Mouse (Mus musculus) mature B cell (primary cell): ENCODE data around the gene Vps41.

ENCODE experiments used
- in situ Hi-C: fragments of 300-500 bp; cut with MboI; formaldehyde crosslinking; loops from 2 replicates; pipeline ENCODE4 v1.14.3; 2019

The Vps41 gene

GRCm38 (mm10) chr13:18794454-18794853, 77.4 kb downstream of the Vps41 start:
- in situ Hi-C loops = no loop called here

GRCm38 (mm10) chr13:18797555-18797954, 80.5 kb downstream of the Vps41 start:
- in situ Hi-C loops = no loop called here

GRCm38 (mm10) chr13:18800434-18800833, 83.3 kb downstream of the Vps41 start:
- in situ Hi-C loops = loop anchor here (25.0 kb wide), 1 partner anchor 738 kb away; no protein-coding TSS in a partner anchor

GRCm38 (mm10) chr13:18809465-18809864, 92.4 kb downstream of the Vps41 start:
- in situ Hi-C loops = loop anchor here (25.0 kb wide), 1 partner anchor 747 kb away; no protein-coding TSS in a partner anchor

DNA sequence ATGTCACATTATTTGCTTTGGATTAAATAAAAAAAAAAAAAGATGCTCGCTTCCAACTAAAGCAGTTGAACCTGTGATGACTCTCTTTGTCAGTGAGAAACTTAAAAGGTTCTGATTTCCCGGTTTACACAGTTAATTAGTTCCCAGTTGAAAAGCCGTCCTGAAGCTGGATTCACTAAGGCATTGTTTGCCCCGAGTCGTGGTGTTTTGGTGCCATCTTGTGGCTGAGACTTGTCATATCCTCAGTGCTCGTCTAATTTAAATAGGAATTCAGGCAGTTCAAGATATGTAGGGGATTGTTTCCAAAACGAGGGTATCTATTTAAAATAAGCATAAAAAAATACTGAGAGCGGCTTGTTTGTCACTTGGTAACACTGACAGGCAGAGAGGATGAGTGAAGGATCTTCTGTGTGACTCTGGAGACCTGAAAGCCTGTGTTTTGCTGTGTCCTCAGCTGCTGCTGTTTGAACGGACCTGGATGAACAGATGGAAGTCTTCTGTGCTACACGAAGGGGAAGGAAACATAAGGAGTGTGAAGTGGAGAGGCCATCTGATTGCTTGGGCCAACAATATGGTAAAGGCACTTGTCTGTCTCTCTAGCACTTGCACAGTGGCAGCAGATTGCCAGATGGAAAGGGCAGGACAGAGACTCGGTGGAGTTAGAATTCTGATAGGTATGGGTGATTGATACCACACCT, 93.0 kb downstream of the Vps41 start:
- in situ Hi-C loops = loop anchor here (25.0 kb wide), 1 partner anchor 748 kb away; no protein-coding TSS in a partner anchor

DNA sequence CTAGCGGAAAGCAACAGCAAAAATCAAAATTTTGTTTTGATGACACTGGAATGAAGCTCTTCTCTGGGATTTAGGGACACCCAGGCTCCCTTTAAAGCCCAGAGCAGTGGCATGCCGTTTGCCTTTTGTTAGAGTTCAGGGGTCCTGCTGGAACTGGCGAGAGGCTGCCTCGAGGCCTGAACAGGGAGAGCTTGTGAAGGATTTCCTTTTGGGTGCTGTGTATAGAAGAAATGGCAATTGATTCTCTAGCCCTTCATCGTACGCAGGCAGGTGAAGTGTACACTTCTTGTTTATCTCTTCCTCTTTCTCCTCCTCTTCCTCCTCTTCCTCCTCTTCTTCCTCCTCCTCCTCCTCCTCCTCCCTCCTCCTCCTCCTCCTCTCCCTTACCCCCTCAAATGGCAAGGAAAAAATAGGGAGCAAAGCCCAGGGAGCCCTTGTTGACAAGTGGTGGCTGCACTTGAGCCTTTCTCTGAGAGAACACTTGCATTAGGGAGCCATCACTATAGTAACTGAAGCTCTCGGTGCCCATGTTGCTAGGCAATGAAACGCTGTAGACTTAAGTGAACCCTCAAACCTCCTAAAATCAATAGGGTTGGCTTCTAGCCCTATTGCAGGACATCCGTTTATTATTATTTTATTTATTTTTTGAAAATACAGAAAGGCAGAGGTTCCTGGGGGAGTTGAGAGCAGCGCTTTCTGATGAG, 107.5 kb downstream of the Vps41 start:
- in situ Hi-C loops = loop anchor here (25.0 kb wide), 1 partner anchor 762 kb away; no protein-coding TSS in a partner anchor

DNA sequence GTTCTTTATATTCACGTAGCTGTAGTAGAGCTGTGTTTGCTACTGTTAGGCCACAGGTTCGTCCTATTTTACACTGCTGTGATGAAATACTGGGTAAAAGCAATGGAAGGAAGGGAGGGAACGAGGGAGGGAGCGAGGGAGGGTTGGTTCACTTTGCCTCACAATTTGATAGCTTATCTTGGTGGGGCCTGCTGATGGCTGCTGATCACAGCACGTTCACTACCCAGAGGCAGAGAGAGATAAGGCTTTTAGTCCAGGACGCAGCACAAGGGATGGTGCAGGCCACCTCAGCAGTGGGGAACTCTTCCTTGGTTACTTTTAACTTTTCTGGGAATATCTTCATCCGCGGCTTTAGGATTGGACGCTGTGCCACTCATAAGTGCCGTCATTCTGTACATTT, 109.9 kb downstream of the Vps41 start:
- in situ Hi-C loops = no loop called here

GRCm38 (mm10) chr13:18830486-18830885, 113.4 kb downstream of the Vps41 start:
- in situ Hi-C loops = no loop called here

DNA sequence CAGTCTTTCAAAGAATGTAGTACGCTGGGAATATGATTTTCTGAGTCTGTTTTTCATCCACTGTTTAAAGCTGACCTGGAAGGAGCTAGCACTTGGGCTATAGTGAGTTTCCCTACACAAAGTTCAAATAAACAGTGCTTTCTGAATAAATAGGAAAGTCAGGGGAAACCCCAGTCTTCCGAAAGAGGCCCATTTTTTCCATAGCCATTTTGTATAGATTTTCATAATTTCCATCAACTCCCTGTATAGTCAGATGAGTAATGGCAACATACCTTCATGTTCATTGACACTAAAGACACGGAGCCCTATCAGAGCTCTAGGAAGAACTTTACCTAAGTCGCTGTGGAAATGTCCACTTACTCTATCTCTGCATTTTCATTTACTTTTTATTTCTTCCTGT, 122.1 kb downstream of the Vps41 start:
- in situ Hi-C loops = no loop called here

DNA sequence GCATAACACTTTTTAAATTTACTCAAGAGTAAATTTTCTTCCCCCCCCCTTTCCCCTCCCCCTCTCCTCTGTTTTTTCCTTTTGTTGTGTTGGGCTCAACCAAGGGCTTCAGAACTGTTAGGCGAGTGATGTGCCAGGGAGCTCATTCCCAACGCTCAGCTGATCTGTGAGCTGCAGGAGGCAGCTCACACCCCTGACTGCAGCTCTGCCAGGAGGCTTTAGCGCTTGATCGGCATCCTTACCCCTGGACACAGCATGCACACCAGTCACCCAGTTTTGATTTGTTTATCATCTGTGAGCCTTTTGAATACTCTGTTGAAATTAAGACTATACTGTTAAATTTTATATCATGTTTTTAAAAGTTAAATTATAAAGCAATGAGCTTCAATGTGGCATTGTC, 123.3 kb downstream of the Vps41 start:
- in situ Hi-C loops = no loop called here

GRCm38 (mm10) chr13:18841019-18841418, 123.9 kb downstream of the Vps41 start:
- in situ Hi-C loops = no loop called here

DNA sequence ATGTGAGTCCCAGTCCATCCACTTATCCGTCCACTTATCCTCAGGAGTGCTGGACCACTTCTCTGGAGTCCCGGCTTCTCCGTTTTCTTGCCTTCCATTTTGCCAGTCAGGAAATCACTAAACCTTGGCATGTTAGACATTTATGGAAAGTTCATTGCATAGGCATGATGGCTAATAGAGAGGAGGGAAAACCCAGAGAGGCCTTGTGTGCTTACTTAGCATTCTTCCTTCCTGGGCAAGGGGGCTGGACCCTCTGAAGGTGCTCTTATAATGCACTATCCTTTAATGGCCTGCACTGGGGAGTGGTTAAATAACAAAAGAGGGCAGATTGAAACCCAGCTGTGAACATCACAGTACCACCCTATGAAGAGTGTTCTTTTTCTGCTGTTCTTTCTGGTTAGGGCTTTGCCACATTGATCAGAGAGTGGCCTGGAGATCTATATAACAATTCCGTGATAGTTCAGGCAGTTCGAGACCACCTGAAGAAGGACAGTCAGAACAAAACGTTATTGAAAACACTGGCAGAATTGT, 124.7 kb downstream of the Vps41 start:
- in situ Hi-C loops = no loop called here

- in situ Hi-C loops = no loop called here
Observed at GRCm38 (mm10) chr13:18842556-18842955, 125.5 kb downstream of the Vps41 start.

DNA sequence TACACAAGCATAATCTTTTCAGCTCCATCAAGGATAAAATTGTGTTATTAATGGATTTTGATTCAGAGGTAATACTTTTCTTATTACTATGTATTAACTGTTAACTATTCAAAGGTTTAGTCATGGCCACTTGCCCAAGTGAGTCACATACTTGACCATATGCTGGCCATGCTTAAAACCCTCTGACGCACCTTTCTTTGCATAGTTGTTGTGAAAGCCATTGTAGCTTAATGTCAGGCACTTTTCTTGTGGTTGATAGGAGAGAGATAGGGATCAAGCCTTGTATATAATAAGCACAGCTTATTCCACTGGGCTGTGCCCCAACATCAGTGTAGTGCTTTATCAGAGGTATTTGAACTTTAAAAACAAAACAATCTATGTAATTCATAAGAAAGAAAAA, 126.5 kb downstream of the Vps41 start:
- in situ Hi-C loops = no loop called here

- in situ Hi-C loops = no loop called here
Observed at GRCm38 (mm10) chr13:18847386-18847785, 130.3 kb downstream of the Vps41 start.

GRCm38 (mm10) chr13:18849563-18849962, 132.5 kb downstream of the Vps41 start:
- in situ Hi-C loops = no loop called here

DNA sequence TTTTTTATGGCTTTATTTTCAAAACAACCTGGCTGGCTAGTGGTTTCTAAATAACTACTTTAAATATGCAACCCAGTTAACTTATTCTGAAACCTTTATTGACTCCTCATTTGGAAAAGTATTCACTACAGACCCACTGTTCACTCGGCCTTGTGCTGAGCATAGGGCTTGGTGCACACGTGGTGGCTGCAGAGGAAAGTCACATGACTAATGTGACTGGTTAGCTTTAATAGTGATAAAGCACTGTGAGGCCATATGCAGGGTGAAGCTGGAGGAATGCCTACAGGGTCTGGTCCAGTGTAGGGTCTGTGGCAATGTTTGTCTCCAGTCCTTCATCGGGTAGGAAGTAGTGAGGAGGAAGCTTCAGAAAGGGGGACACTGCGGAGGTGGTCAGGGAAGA, 134.1 kb downstream of the Vps41 start:
- in situ Hi-C loops = no loop called here

GRCm38 (mm10) chr13:18852718-18853117, 135.6 kb downstream of the Vps41 start:
- in situ Hi-C loops = no loop called here

DNA sequence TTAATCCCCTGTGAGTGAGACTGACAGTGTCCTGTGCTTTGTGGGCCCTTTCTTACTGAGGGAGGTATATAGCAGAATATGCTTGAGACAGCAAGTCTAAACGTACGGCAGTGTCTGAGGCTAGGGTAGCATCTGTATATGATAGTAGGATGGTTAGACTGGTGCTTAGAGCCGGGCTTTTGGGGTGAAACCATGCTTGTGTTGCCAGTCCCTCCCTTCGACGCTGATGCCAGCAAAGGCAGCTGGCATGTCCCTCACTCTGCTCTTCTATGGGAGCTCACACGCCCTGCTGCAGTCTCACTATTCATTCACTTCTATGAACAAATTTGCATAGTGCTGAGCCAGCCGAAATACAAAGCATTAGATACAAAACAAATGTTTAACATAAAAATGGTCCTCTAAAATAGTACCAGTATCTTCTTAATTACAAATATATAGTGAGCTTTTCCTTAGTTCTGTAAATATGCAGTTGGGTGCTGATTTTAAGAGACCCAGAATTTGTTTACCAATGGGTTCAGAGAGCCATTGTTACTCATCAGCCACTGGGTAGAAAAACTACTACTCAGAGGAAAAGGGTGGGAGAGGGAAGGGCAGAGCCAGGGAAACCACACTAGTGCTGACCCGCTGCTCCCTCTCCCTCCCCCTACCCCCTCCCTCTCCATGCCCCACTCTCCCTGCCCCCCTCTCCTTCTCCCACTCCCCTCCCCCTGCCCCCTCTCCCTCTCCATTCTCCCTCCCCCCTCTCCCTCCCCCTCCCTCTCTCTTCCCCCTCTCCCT, 139.1 kb downstream of the Vps41 start:
- in situ Hi-C loops = no loop called here

DNA sequence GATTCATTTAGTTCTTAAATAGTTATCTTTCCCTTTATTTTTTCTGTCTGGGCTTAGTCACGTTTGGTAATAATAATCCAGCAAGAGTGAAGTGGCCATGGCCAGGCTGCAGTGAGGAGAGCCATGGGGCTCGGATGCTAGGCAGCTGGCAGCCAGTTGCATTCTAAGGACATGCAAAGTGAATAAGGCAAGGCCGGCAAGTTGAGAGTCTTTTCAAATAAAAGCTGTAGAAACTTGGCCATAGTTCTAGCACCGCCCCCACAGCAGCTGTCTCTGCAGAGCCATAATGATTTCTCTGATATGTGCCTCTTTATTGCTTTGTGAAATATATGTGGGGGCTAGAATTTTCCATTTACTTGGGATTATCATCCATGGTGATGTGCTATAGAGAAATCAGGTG, 141.1 kb downstream of the Vps41 start:
- in situ Hi-C loops = no loop called here

DNA sequence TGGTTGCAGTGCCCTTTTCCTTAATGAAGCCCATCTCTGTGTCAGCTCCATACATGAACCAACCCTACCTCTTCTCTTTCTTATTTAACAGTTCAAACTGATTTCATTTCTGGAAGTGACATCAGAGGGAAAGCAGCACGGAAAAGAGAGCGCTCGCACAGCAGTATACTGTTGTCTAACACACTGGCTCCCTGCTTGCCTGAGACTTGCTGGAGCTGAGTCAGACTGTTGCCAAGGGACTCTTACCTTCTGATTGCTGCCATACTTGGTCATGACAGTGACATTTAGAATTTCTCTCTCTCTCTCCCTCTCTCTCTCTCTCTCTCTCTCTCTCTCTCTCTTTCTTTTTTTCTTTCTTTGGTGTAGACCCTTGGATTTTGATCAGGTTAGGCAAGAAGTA, 142.3 kb downstream of the Vps41 start:
- in situ Hi-C loops = no loop called here

DNA sequence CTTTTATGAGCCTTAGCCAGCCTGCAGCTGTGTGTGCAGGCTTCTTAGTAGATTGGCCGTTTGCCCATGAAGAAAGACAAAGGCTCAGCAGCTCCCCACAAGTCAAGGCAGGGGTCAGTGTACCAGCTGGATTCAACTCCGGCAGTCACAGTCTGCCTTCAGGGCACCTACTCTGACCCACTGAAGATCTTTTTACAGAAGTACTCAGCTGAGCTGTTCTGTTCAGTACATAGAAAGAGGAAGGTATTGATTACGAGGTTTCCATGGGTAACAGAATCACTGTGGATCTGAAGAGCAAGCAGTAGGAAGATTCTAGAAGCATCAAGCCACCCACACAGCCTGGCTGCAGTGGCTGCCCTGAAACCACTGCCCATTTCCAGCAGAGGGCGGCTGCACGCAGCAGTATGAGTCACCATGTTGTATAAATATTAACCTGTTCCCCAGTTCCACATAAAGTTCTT, 151.0 kb downstream of the Vps41 start:
- in situ Hi-C loops = no loop called here
